Mouse (Mus musculus) hindbrain, embryonic 16.5 days (tissue): ENCODE data around the gene 4930539E08Rik. TPM values are rescaled to one million over a fixed set of nuclear protein-coding genes. Genes with fewer than 3 reads are reported as not detected.

Experiments
- ATAC-seq: fragments of 200-750 bp; cut with Nextera tagmentation; 2 replicates; pipeline ENCODE4 v1.8.0; 2017; ENCODE audit warnings: moderate TSS enrichment, moderate library complexity
- H3K27ac ChIP-seq: fragments of 300-500 bp; sonication (generic); 2 replicates; pipeline ENCODE4 v1.5.1; 2014; ENCODE audit warnings: low read depth, mild to moderate bottlenecking, control low read depth, low read length, moderate library complexity
- H3K27me3 ChIP-seq: fragments of 300-500 bp; sonication (generic); replicated peaks from 2 replicates; pipeline ENCODE4 v1.6.1; 2014; ENCODE audit warnings: low read length; ENCODE audit not compliant: control insufficient read depth, insufficient read depth
- H3K36me3 ChIP-seq: fragments of 300-500 bp; sonication (generic); 2 replicates; pipeline ENCODE4 v1.6.1; 2014; ENCODE audit warnings: mild to moderate bottlenecking, low read length, moderate library complexity, mixed read lengths; ENCODE audit not compliant: control insufficient read depth, insufficient read depth
- H3K4me1 ChIP-seq: fragments of 300-500 bp; sonication (generic); 2 replicates; pipeline ENCODE4 v1.6.1; 2014; ENCODE audit warnings: low read depth, low read length; ENCODE audit not compliant: control insufficient read depth, insufficient read depth
- H3K4me2 ChIP-seq: fragments of 300-500 bp; sonication (generic); 2 replicates; pipeline ENCODE4 v1.6.1; 2014; ENCODE audit warnings: mild to moderate bottlenecking, low read length, control low read depth, moderate library complexity
- H3K4me3 ChIP-seq: fragments of 300-500 bp; sonication (generic); 2 replicates; pipeline ENCODE4 v1.5.1; 2014; ENCODE audit warnings: mild to moderate bottlenecking, low read length, control low read depth, moderate library complexity
- H3K9ac ChIP-seq: fragments of 300-500 bp; sonication (generic); 2 replicates; pipeline ENCODE4 v1.6.1; 2014; ENCODE audit warnings: low read depth, mild to moderate bottlenecking, control low read depth, low read length, moderate library complexity
- H3K9me3 ChIP-seq: fragments of 300-500 bp; sonication (generic); 2 replicates; pipeline ENCODE4 v1.6.1; 2014; ENCODE audit warnings: mild to moderate bottlenecking, low read length, moderate library complexity; ENCODE audit not compliant: control insufficient read depth
- WGBS: fragments of 180-500 bp; shearing (Covaris S2); extraction: QIAGEN DNeasy Blood & Tissue Kit; methylation state at CpG from one replicate; pipeline ENCODE4 v1.1.7; 2014; 5-methylcytosine and 5-hydroxymethylcytosine counted together
- polyA plus RNA-seq: library from polyadenylated mRNA; unstranded; fragments of >200 nt; fragmentation: Nextera tagmentation; extraction: Ambion mirVana; gene quantifications from 2 replicates; pipeline ENCODE4 v1.2.1, GENCODE M21; 2015

The 4930539E08Rik gene
- polyA plus RNA-seq, 1 experiment from 2014 or later = 2.4 TPM

GRCm38 (mm10) chr17:28904546-28905376, 10.4 kb downstream of the 4930539E08Rik start:
- peak; percentile 95 for ATAC-seq
- Histone ChIP-seq H3K4me2 (peak overlapping the region; percentile 38), H3K27ac (peak overlapping the region; percentile 84)

GRCm38 (mm10) chr17:28901559-28901958, 13.6 kb downstream of the 4930539E08Rik start:
- WGBS = 78% methylated on average over 4 of the region's 4 CpGs
- no peaks in the 10 kb centered on the region for H3K36me3 ChIP-seq
- no peak overlapping the region for H3K9ac ChIP-seq
- no peak overlapping the region for H3K27ac ChIP-seq
- H3K9me3 ChIP-seq = no peaks in the 10 kb centered on the region
- H3K27me3 ChIP-seq = no peaks in the 10 kb centered on the region
- no peak overlapping the region for H3K4me3 ChIP-seq
- H3K4me1 ChIP-seq = peaks cover 14% of the 10 kb centered on the region
- no peak overlapping the region for H3K4me2 ChIP-seq
- ATAC-seq = no peak

More at GRCm38 (mm10) chr17:28904546-28905376, 10.4 kb downstream of the 4930539E08Rik start:
- peaks cover under 1% of the 10 kb centered on the region for H3K27me3 ChIP-seq
- 24% methylated on average over 23 of the region's 23 CpGs for WGBS
- H3K4me3 ChIP-seq = peak overlapping the region; percentile 11; the same call in 1 of the 2 replicates
- H3K9ac ChIP-seq = peak overlapping the region; percentile 45; the same call in 1 of the 2 replicates
- peaks cover 19% of the 10 kb centered on the region for H3K4me1 ChIP-seq
- no peaks in the 10 kb centered on the region for H3K36me3 ChIP-seq
- no peaks in the 10 kb centered on the region for H3K9me3 ChIP-seq

- WGBS = 75% methylated on average over 19 of the region's 19 CpGs
- H3K9me3 ChIP-seq = no peaks in the 10 kb centered on the region
Measured at GRCm38 (mm10) chr17:28899427-28899826, 15.7 kb downstream of the 4930539E08Rik start.

DNA sequence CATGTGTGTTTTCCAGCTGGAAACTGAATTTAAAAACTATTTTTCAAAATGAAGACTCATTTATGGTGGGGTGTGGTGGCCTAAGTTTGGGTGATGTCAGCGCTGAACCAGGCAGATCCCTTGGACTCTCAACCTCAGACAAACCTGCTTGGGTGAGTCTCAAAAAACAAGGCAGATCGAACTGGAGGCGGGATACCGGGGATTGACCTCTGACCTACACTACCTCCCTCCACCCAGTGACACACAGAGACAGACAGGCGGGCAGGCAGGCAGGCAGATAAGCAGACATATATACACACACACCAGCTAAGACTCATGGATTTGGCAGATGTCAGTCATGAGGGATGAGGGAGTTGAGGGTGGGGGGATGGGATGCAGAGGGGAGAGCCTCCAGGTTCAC, 16.9 kb downstream of the 4930539E08Rik start:
- Histone ChIP-seq H3K27me3 (no peaks in the 10 kb centered on the region), H3K4me1 (no peaks in the 10 kb centered on the region), H3K4me2 (no peak overlapping the region), H3K27ac (no peak overlapping the region), H3K36me3 (no peaks in the 10 kb centered on the region), H3K9ac (no peak overlapping the region), H3K9me3 (no peaks in the 10 kb centered on the region), H3K4me3 (no peak overlapping the region)
- no peak for ATAC-seq
- whole genome bisulfite sequencing = 81% methylated on average over 5 of the region's 5 CpGs

More at GRCm38 (mm10) chr17:28899427-28899826, 15.7 kb downstream of the 4930539E08Rik start:
- Histone ChIP-seq H3K4me2 (no peak overlapping the region), H3K27ac (no peak overlapping the region), H3K36me3 (no peaks in the 10 kb centered on the region), H3K27me3 (no peaks in the 10 kb centered on the region), H3K4me3 (no peak overlapping the region), H3K9ac (no peak overlapping the region), H3K4me1 (peaks cover 3% of the 10 kb centered on the region)
- no peak; the same call in 1 of the 2 replicates for ATAC-seq

DNA sequence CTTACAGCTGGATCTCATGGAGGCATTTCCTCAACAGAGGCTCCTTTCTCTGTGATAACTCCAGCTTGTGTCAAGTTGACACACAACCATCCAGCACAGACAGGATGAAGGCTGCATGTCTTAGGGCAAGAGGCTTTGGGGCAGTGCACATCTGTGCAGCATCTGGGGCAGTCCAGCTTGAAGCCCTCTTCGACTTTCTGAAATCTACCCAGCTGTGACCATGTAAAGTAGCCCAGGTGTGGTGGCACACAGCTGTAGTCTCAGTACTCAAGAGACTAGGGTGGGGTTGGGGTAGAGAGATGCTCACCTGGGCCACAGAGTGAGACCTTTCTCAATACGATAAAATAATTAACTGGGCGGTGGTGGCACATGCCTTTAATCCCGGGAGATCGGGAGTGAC, 17.3 kb downstream of the 4930539E08Rik start:
- no peak overlapping the region for H3K4me2 ChIP-seq
- H3K27ac ChIP-seq = no peak overlapping the region
- H3K27me3 ChIP-seq = no peaks in the 10 kb centered on the region
- H3K4me1 ChIP-seq = no peaks in the 10 kb centered on the region
- H3K36me3 ChIP-seq = no peaks in the 10 kb centered on the region
- ATAC-seq = no peak
- WGBS = 89% methylated on average over 5 of the region's 5 CpGs
- H3K9ac ChIP-seq = no peak overlapping the region
- no peak overlapping the region for H3K4me3 ChIP-seq
- no peaks in the 10 kb centered on the region for H3K9me3 ChIP-seq

- no peak overlapping the region for H3K4me3 ChIP-seq
- no peak for ATAC-seq
Measured at GRCm38 (mm10) chr17:28896095-28896780, 18.9 kb downstream of the 4930539E08Rik start.

GRCm38 (mm10) chr17:28895217-28895875, 19.8 kb downstream of the 4930539E08Rik start:
- Histone ChIP-seq H3K4me1 (no peaks in the 10 kb centered on the region), H3K4me3 (no peak overlapping the region), H3K27me3 (no peaks in the 10 kb centered on the region), H3K4me2 (no peak overlapping the region), H3K9ac (no peak overlapping the region), H3K27ac (no peak overlapping the region), H3K9me3 (no peaks in the 10 kb centered on the region), H3K36me3 (no peaks in the 10 kb centered on the region)
- no peak for ATAC-seq
- 94% methylated on average over 21 of the region's 21 CpGs for WGBS

More at GRCm38 (mm10) chr17:28896095-28896780, 18.9 kb downstream of the 4930539E08Rik start:
- Histone ChIP-seq H3K36me3 (no peaks in the 10 kb centered on the region), H3K9ac (no peak overlapping the region), H3K4me1 (no peaks in the 10 kb centered on the region), H3K4me2 (no peak overlapping the region), H3K27ac (no peak overlapping the region), H3K9me3 (no peaks in the 10 kb centered on the region), H3K27me3 (no peaks in the 10 kb centered on the region)
- WGBS = 92% methylated on average over 11 of the region's 11 CpGs

- Histone ChIP-seq H3K4me3 (no peak overlapping the region), H3K9me3 (no peaks in the 10 kb centered on the region), H3K36me3 (no peaks in the 10 kb centered on the region), H3K9ac (no peak overlapping the region), H3K4me1 (no peaks in the 10 kb centered on the region), H3K27me3 (no peaks in the 10 kb centered on the region), H3K27ac (no peak overlapping the region), H3K4me2 (no peak overlapping the region)
- no peak for ATAC-seq
- 89% methylated on average over 11 of the region's 11 CpGs for WGBS
Measured at GRCm38 (mm10) chr17:28894050-28894767, 20.9 kb downstream of the 4930539E08Rik start.
